In the genomic region with DNA sequence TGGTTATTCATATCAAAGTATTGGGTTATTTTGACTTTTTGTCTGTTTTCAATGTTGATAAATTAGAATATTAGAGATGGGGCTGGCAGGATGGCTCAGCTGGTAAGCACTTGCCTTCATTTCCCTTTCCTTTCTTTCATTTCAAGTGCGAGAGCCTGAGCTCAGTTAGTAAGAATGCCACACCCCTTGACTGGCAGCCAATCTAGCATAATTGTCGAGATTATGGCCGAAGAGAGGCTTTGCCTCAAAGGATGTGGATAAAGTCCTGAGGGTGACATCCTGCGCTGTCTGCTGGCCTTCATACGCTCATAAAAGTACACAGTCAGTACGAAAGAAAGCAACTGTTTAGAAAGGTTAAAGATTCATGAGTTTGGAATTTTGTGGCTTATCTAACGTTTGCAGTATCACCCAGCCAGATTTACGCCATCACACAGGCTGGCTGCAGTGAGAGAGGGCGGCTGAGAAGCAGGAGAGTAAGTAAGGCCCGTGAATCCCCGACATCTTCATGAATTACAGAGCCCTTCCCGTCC, we compare ENCODE assay signal across 16 mouse cellular contexts. TPM values are rescaled to one million over a fixed set of nuclear protein-coding genes. Genes with fewer than 3 reads are reported as not detected.
DNase-seq lines count a peak whose midpoint lies in the region; ATAC-seq and TF ChIP-seq lines count a peak whose summit lies in the region.
"Had no signal": no experiment of that assay in that cellular context is flagged by ENCODE, and none has a peak within 500 bp of the region (broad histone marks: within the 10 kb centered on the region; RNA-seq: fewer than 3 reads in every experiment).

No protein-coding gene starts in this region.

- TF ChIP-seq CTCF in kidney, postnatal 0 days (IDR thresholded peaks at IDR 0.05; ENCODE audit: low read depth), result no peak

- 0 out of 2 replicates have a peak, but pooled peaks cover 3% of the 10 kb centered on the region for H3K36me3 ChIP-seq in heart, embryonic 11.5 days (ENCODE audit: control insufficient read depth, insufficient read depth, low read length)
- H3K36me3 ChIP-seq in kidney, postnatal 0 days (ENCODE audit: insufficient read depth, low read length), result 0 out of 2 replicates have a peak, but pooled peaks cover 6% of the 10 kb centered on the region
- no peaks in the 10 kb centered on the region for H3K36me3 ChIP-seq in intestine, embryonic 15.5 days
- peaks cover 17% of the 10 kb centered on the region; the same call in 1 of the 2 replicates for H3K36me3 ChIP-seq in stomach, embryonic 15.5 days
- H3K36me3 ChIP-seq: forebrain, embryonic 10.5 days; G1E had no signal

- no peak overlapping the region for H3K4me2 ChIP-seq in heart, embryonic 11.5 days
- H3K4me2 ChIP-seq in kidney, postnatal 0 days (ENCODE audit: low read length), result no peak overlapping the region
- H3K4me2 ChIP-seq in intestine, embryonic 15.5 days (replicated peaks), result no peak overlapping the region
- H3K4me2 ChIP-seq in stomach, embryonic 15.5 days, result no peak overlapping the region
- H3K4me2 ChIP-seq: heart, embryonic 15.5 days; limb, embryonic 15.5 days; lung, embryonic 15.5 days; midbrain, embryonic 11.5 days had no signal

- H3K27me3 ChIP-seq in heart, embryonic 11.5 days (ENCODE audit: control insufficient read depth, insufficient read depth, low read length), result no peaks in the 10 kb centered on the region
- H3K27me3 ChIP-seq in kidney, postnatal 0 days (ENCODE audit: insufficient read depth, low read length), result no peaks in the 10 kb centered on the region
- no peaks in the 10 kb centered on the region for H3K27me3 ChIP-seq in intestine, embryonic 15.5 days (replicated peaks)
- H3K27me3 ChIP-seq in stomach, embryonic 15.5 days (replicated peaks), result no peaks in the 10 kb centered on the region
- H3K27me3 ChIP-seq: heart, embryonic 15.5 days; limb, embryonic 15.5 days had no signal

- H3K9ac ChIP-seq in heart, embryonic 11.5 days (ENCODE audit: low read depth, low read length), result no peak overlapping the region
- H3K9ac ChIP-seq in kidney, postnatal 0 days (ENCODE audit: low read depth, low read length), result no peak overlapping the region
- no peak overlapping the region for H3K9ac ChIP-seq in intestine, embryonic 15.5 days
- H3K9ac ChIP-seq in stomach, embryonic 15.5 days, result no peak overlapping the region
- H3K9ac ChIP-seq: heart, embryonic 15.5 days; limb, embryonic 15.5 days; lung, embryonic 15.5 days had no signal

- H3K4me1 ChIP-seq in heart, embryonic 11.5 days (ENCODE audit: control insufficient read depth, insufficient read depth, low read length), result peaks cover 9% of the 10 kb centered on the region
- H3K4me1 ChIP-seq in kidney, postnatal 0 days (replicated peaks; ENCODE audit: insufficient read depth, low read length), result no peaks in the 10 kb centered on the region
- H3K4me1 ChIP-seq in intestine, embryonic 15.5 days (replicated peaks), result peaks cover 21% of the 10 kb centered on the region
- H3K4me1 ChIP-seq in stomach, embryonic 15.5 days, result peaks cover 26% of the 10 kb centered on the region
- H3K4me1 ChIP-seq: forebrain, embryonic 10.5 days had no signal

- H3K4me3 ChIP-seq in heart, embryonic 11.5 days (ENCODE audit: low read depth, low read length), result no peak overlapping the region
- H3K4me3 ChIP-seq in kidney, postnatal 0 days (replicated peaks; ENCODE audit: low read depth, low read length), result no peak overlapping the region
- no peak overlapping the region for H3K4me3 ChIP-seq in intestine, embryonic 15.5 days (replicated peaks)
- no peak overlapping the region for H3K4me3 ChIP-seq in stomach, embryonic 15.5 days (replicated peaks)
- H3K4me3 ChIP-seq: forebrain, embryonic 10.5 days; heart, embryonic 15.5 days; limb, embryonic 15.5 days; lung, embryonic 15.5 days had no signal

- no peak overlapping the region for H3K27ac ChIP-seq in heart, embryonic 11.5 days (ENCODE audit: low read depth, low read length)
- 0 out of 2 replicates have a peak overlapping the region, but pooled peaks have one; percentile 19 for H3K27ac ChIP-seq in kidney, postnatal 0 days
- peak overlapping the region; percentile 40; the same call in 1 of the 2 replicates for H3K27ac ChIP-seq in intestine, embryonic 15.5 days
- H3K27ac ChIP-seq in stomach, embryonic 15.5 days, result peak overlapping the region; percentile 21; the same call in 1 of the 2 replicates
- H3K27ac ChIP-seq: forebrain, embryonic 10.5 days; heart, embryonic 15.5 days; limb, embryonic 15.5 days; lung, embryonic 15.5 days had no signal

- WGBS in heart, embryonic 11.5 days (ENCODE audit: insufficient replicate concordance), result 52% methylated on average over 12 of the region's 12 CpGs
- 46% methylated on average over 12 of the region's 12 CpGs for WGBS in kidney, postnatal 0 days
- WGBS in intestine, embryonic 15.5 days, result 34% methylated on average over 12 of the region's 12 CpGs
- WGBS in stomach, embryonic 15.5 days, result 46% methylated on average over 12 of the region's 12 CpGs

- ATAC-seq in heart, embryonic 11.5 days (replicated peaks; ENCODE audit: insufficient number of reproducible peaks, low FRiP score, low TSS enrichment), result no peak
- ATAC-seq in kidney, postnatal 0 days (replicated peaks; ENCODE audit: low FRiP score, low read depth), result no peak
- ATAC-seq in intestine, embryonic 15.5 days, result no peak
- no peak for ATAC-seq in stomach, embryonic 15.5 days (ENCODE audit: insufficient read depth, low FRiP score, low read depth)
- ATAC-seq: hindbrain, embryonic 16.5 days had no signal

- DNase-seq in heart, adult 11 months, result peak; percentile 90
- peak; percentile 66 for DNase-seq in kidney, postnatal 0 days (ENCODE audit: low spot score)
- DNase-seq in kidney, adult 18-20 months, result no peak
- DNase-seq in thymus, postnatal 10 days (ENCODE audit: low spot score in 2 of 2), result no peak
- no peak for DNase-seq in Muller cell, postnatal 12 days (ENCODE audit: inconsistent ontology term)
- DNase-seq: cerebellum, postnatal 25 days had no signal

- H3K9me3 ChIP-seq in heart, embryonic 11.5 days (replicated peaks; ENCODE audit: control insufficient read depth, low read length), result no peaks in the 10 kb centered on the region
- H3K9me3 ChIP-seq in kidney, postnatal 0 days (replicated peaks; ENCODE audit: low read length), result no peaks in the 10 kb centered on the region
- H3K9me3 ChIP-seq in intestine, embryonic 15.5 days, result no peaks in the 10 kb centered on the region
- no peaks in the 10 kb centered on the region for H3K9me3 ChIP-seq in stomach, embryonic 15.5 days
- H3K9me3 ChIP-seq: forebrain, embryonic 10.5 days; G1E; heart, embryonic 15.5 days; limb, embryonic 15.5 days; lung, embryonic 15.5 days had no signal

RNA-seq across cellular contexts. Expression of a gene that starts 47.2 kb away (rescaled TPM):
- 17.9 and 22.4 TPM in 2 replicates for polyA plus RNA-seq in heart, embryonic 11.5 days (2014; fragmentation: Nextera tagmentation; extraction: Ambion mirVana)
- 21.5 and 23.2 TPM in 2 replicates for polyA plus RNA-seq in kidney, postnatal 0 days (2015; fragmentation: Nextera tagmentation; extraction: Ambion mirVana)
- 26.0 and 27.0 TPM in 2 replicates for polyA plus RNA-seq in intestine, embryonic 15.5 days (2015; fragmentation: Nextera tagmentation; extraction: Ambion mirVana)
- 23.3 and 25.0 TPM in 2 replicates for polyA plus RNA-seq in stomach, embryonic 15.5 days (2015; fragmentation: Nextera tagmentation; extraction: Ambion mirVana)

Comparison
In these comparisons a context has a peak if more than half of its experiments do, and no peak if none do; other contexts are left out.
1. DNase-seq: peak in heart, adult 11 months (single experiment) and kidney, postnatal 0 days (single experiment); none in kidney, adult 18-20 months (single experiment), thymus, postnatal 10 days (0 of 2) and Muller cell, postnatal 12 days (single experiment).